Mouse (Mus musculus) thymus, adult 2 months (tissue): ENCODE measurements at regions not wholly inside any gene's neighbourhood (a gene's known extent, or its start where the extent isn't known, plus 50 kb on each side); places are given as distances from the start of the nearest gene placed in this dataset.

ENCODE experiments used
- CTCF ChIP-seq: fragments of 200-500 bp; IDR thresholded peaks from 2 replicates; pipeline ENCODE4 v1.5.1; 2012; ENCODE audit warnings: mild to moderate bottlenecking, control low read depth, low read length, moderate library complexity, borderline replicate concordance; ENCODE audit not compliant: control insufficient read depth, poor library complexity, insufficient read depth; ENCODE audit errors: extremely low read depth
- POLR2A ChIP-seq: fragments of 200-500 bp; IDR thresholded peaks from 2 replicates; pipeline ENCODE4 v1.6.1; 2012; ENCODE audit warnings: mild to moderate bottlenecking, low read length, control low read depth, moderate library complexity; ENCODE audit not compliant: control insufficient read depth, poor library complexity, insufficient read depth; ENCODE audit errors: extremely low read depth

DNA sequence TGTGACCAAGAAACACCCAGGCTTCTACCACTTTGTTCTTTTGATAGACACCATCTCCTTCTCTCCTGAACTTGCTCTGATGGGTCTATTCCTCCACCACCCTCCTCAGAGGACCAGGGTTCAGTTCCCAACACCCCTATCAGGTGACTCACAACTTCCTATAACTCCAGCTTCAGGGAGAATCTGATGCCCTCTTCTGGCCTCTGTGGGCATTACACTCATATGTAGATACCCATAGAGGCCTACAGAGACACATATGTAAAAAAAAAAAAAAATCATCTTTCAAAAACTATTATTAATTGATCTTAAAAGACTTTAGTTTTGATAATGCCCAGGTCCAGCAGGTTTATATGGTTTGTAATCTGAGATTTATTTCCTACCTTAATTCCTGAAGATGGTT, 505.9 kb upstream of the Tmem132c start:
- TF ChIP-seq CTCF (no peak), POLR2A (no peak)
